Mouse (Mus musculus): ENCODE results near the gene Dnah1.

DNA sequence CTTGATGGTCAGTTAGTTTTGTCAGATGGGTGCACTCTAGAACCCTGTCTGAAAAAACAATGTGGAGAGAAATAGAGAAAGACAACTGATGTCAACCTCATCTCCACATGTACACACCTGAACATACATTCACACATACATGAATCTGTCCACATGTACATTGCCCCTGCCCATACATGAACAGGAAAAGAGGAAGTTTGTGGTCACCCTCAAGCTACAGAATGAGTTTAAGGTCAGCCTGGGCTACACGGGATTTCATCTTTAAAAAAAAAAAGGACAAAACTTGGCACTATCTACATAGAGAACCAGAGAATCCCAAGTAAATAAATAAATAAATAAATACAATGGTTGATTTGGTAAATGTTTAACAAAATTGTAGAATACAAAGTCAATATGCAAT lies 78.9 kb downstream of the Dnah1 start:
- no peak for TF ChIP-seq CTCF (IDR thresholded peaks at IDR 0.05; ENCODE audit: control insufficient read depth, insufficient read depth, insufficient read length)
- TF ChIP-seq MYOG (IDR thresholded peaks at IDR 0.05; ENCODE audit: control insufficient read depth, extremely low read depth, insufficient read length) = no peak
